Mouse (Mus musculus) stomach, postnatal 0 days (tissue): Measurements from ENCODE around the gene Tdp1. TPM values are rescaled to one million over a fixed set of nuclear protein-coding genes. Genes with fewer than 3 reads are reported as not detected.
A peak's percentile ranks its signal among the peaks of the same experiment; 100 is the strongest.

Experiments used
- ATAC-seq: fragments of 200-750 bp; cut with Nextera tagmentation; 2 replicates; pipeline ENCODE4 v1.8.0; 2017; ENCODE audit not compliant: low FRiP score, low TSS enrichment
- DNase-seq: peaks from one replicate; pipeline ENCODE4 v3.0.0-alpha.2; 2016; ENCODE audit warnings: low spot score
- H3K27ac ChIP-seq: fragments of 300-500 bp; sonication (generic); replicated peaks from 2 replicates; pipeline ENCODE4 v1.5.1; 2014; ENCODE audit warnings: mild to moderate bottlenecking, control low read depth
- H3K27me3 ChIP-seq: fragments of 300-500 bp; sonication (generic); 2 replicates; pipeline ENCODE4 v1.6.1; 2014; ENCODE audit warnings: low read length; ENCODE audit not compliant: control insufficient read depth, insufficient read depth
- H3K36me3 ChIP-seq: fragments of 300-500 bp; sonication (generic); 2 replicates; pipeline ENCODE4 v1.6.1; 2014; ENCODE audit warnings: low read length, mixed read lengths; ENCODE audit not compliant: control insufficient read depth, insufficient read depth
- H3K4me1 ChIP-seq: fragments of 300-500 bp; sonication (generic); replicated peaks from 2 replicates; pipeline ENCODE4 v1.6.1; 2014; ENCODE audit warnings: antibody characterized with exemption; ENCODE audit not compliant: control insufficient read depth, insufficient read depth
- H3K4me2 ChIP-seq: fragments of 300-500 bp; sonication (generic); replicated peaks from 2 replicates; pipeline ENCODE4 v1.6.1; 2014; ENCODE audit warnings: low read depth, mild to moderate bottlenecking, control low read depth, moderate library complexity
- H3K4me3 ChIP-seq: fragments of 300-500 bp; sonication (generic); 2 replicates; pipeline ENCODE4 v1.5.1; 2014; ENCODE audit warnings: low read depth, low read length, control low read depth
- H3K9ac ChIP-seq: fragments of 300-500 bp; sonication (generic); 2 replicates; pipeline ENCODE4 v1.6.1; 2014; ENCODE audit warnings: mild to moderate bottlenecking, low read length, control low read depth, mixed read lengths
- H3K9me3 ChIP-seq: fragments of 300-500 bp; sonication (generic); 2 replicates; pipeline ENCODE4 v1.6.1; 2016; ENCODE audit warnings: low read length; ENCODE audit not compliant: control insufficient read depth
- CTCF ChIP-seq: IDR thresholded peaks from 2 replicates; pipeline ENCODE4 v1.5.1; 2016; ENCODE audit warnings: antibody characterized with exemption, low read depth, mild to moderate bottlenecking, moderate library complexity
- EP300 ChIP-seq: optimal IDR thresholded peaks from 2 replicates; pipeline ENCODE3; 2016; ENCODE audit warnings: antibody characterized with exemption
- WGBS: fragments of 180-500 bp; shearing (Covaris S2); extraction: QIAGEN DNeasy Blood & Tissue Kit; methylation state at CpG from one replicate; pipeline ENCODE4 v1.1.7; 2014; 5-methylcytosine and 5-hydroxymethylcytosine counted together
- polyA plus RNA-seq: library from polyadenylated mRNA; unstranded; fragments of >200 nt; fragmentation: Nextera tagmentation; extraction: Ambion mirVana; gene quantifications from 2 replicates; pipeline ENCODE4 v1.2.1, GENCODE M21; 2015

Tdp1 gene
- polyA plus RNA-seq, 1 experiment from 2014 or later: 12.9 TPM

GRCm38 (mm10) chr12:99844951-99845350 is 39.4 kb upstream of the Tdp1 start:
- no peak overlapping the region for H3K9ac ChIP-seq
- no peaks in the 10 kb centered on the region for H3K36me3 ChIP-seq
- ATAC-seq: no peak
- H3K4me2 ChIP-seq: no peak overlapping the region
- WGBS: 87% methylated on average over 8 of the region's 8 CpGs
- no peaks in the 10 kb centered on the region for H3K27me3 ChIP-seq
- H3K9me3 ChIP-seq: no peaks in the 10 kb centered on the region
- no peak overlapping the region for H3K4me3 ChIP-seq
- DNase-seq: no peak
- H3K4me1 ChIP-seq: no peaks in the 10 kb centered on the region
- no peak overlapping the region for H3K27ac ChIP-seq
- TF ChIP-seq EP300: no peak
- no peak for TF ChIP-seq CTCF

DNA sequence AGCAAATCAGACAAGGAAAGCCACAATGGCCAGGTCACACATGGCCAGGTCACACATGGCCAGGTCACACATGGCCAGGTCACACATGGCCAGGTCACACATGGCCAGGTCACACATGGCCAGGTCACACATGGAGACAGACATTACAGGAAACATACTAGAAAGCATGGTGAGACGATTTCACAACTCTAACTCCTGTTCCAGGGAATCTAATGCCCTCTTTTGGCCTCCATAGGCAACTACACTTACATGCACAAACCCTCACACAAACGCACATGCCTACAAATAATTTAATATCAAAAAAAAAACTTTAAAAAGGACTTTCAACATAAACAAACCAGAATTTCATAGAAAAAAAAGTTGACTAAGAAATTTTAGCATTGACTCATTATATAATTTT is 34.3 kb upstream of the Tdp1 start:
- H3K27ac ChIP-seq: no peak overlapping the region
- TF ChIP-seq CTCF (peak; percentile 21; the same call in 1 of the 2 replicates), EP300 (no peak)
- WGBS: 92% methylated on average over 2 of the region's 2 CpGs

DNA sequence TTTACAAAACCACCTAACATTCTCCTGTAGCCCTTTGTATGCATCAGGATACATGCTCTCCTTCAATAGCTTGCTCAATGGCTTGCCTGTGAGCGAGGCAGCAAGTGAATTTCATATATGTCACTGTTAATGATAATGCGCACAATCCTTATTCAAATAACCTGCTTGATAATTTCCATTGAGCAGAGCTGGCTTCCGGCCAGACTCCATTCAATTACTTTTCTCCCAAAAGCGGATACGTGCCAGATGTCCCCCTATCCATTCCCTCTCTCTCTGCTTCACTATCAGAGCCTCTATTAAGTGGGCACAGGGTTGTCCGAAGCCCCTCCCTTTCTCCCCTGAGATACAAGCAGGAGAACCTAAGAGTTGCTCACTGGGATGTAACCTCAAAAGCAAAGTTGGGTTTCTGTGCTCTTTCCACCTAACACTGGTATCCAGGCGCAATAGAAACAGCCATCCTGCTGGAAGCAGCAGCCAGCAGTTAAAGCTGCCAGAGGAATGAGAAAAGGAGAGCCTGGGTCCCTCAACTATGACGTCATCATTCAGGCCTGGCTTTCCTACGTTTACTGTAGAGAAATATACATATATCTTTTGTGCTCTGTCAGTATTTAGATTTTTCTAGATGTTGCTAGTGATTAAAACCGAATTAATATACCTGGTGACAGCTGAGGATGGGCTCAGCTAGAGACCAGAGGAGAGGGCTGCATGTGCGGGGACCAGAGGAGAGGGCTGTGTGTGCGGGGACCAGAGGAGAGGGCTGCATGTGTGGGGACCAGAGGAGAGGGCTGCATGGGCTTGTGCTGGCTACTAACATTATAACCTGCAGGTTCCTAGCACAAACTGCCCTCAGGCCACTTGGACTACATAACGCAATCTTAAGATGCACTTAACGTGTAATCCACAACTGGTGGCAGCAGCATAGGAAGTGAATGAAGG is 30.7 kb upstream of the Tdp1 start:
- Histone ChIP-seq H3K4me1 (no peaks in the 10 kb centered on the region), H3K4me3 (no peak overlapping the region), H3K27me3 (no peaks in the 10 kb centered on the region), H3K9me3 (no peaks in the 10 kb centered on the region), H3K9ac (no peak overlapping the region), H3K4me2 (no peak overlapping the region), H3K27ac (no peak overlapping the region), H3K36me3 (no peaks in the 10 kb centered on the region)
- no peak for ATAC-seq
- 61% methylated on average over 14 of the region's 14 CpGs for WGBS
- DNase-seq: no peak
- TF ChIP-seq EP300: no peak
- TF ChIP-seq CTCF: no peak

More for the DNA sequence above, 34.3 kb upstream of the Tdp1 start:
- H3K4me1 ChIP-seq: no peaks in the 10 kb centered on the region
- no peaks in the 10 kb centered on the region for H3K36me3 ChIP-seq
- ATAC-seq: no peak
- H3K9ac ChIP-seq: no peak overlapping the region
- no peaks in the 10 kb centered on the region for H3K9me3 ChIP-seq
- no peak for DNase-seq
- H3K4me2 ChIP-seq: no peak overlapping the region
- H3K4me3 ChIP-seq: no peak overlapping the region
- no peaks in the 10 kb centered on the region for H3K27me3 ChIP-seq

- H3K4me2 ChIP-seq: no peak overlapping the region
- ATAC-seq (no peak), DNase-seq (no peak)
- H3K27ac ChIP-seq: no peak overlapping the region
- H3K27me3 ChIP-seq: no peaks in the 10 kb centered on the region
- no peaks in the 10 kb centered on the region for H3K36me3 ChIP-seq
- no peak overlapping the region for H3K4me3 ChIP-seq
- TF ChIP-seq CTCF (no peak), EP300 (no peak)
- H3K9ac ChIP-seq: no peak overlapping the region
- 49% methylated on average over 9 of the region's 9 CpGs for WGBS
- H3K4me1 ChIP-seq: no peaks in the 10 kb centered on the region
- no peaks in the 10 kb centered on the region for H3K9me3 ChIP-seq
Observed at GRCm38 (mm10) chr12:99856011-99856410, 28.3 kb upstream of the Tdp1 start.

GRCm38 (mm10) chr12:99858664-99859063 is 25.7 kb upstream of the Tdp1 start:
- WGBS: 87% methylated on average over 5 of the region's 5 CpGs
- H3K9ac ChIP-seq: no peak overlapping the region
- H3K36me3 ChIP-seq: no peaks in the 10 kb centered on the region
- ATAC-seq: no peak
- H3K4me1 ChIP-seq: no peaks in the 10 kb centered on the region
- no peaks in the 10 kb centered on the region for H3K9me3 ChIP-seq
- no peak overlapping the region for H3K27ac ChIP-seq
- no peak for TF ChIP-seq EP300
- no peak for TF ChIP-seq CTCF
- no peak overlapping the region for H3K4me2 ChIP-seq
- H3K27me3 ChIP-seq: no peaks in the 10 kb centered on the region
- no peak for DNase-seq
- no peak overlapping the region for H3K4me3 ChIP-seq

- no peak overlapping the region for H3K27ac ChIP-seq
- H3K9me3 ChIP-seq: no peaks in the 10 kb centered on the region
- no peaks in the 10 kb centered on the region for H3K36me3 ChIP-seq
- no peaks in the 10 kb centered on the region for H3K4me1 ChIP-seq
- ATAC-seq: no peak
- H3K4me3 ChIP-seq: no peak overlapping the region
- no peak overlapping the region for H3K9ac ChIP-seq
- H3K27me3 ChIP-seq: no peaks in the 10 kb centered on the region
- no peak overlapping the region for H3K4me2 ChIP-seq
- TF ChIP-seq CTCF (no peak), EP300 (no peak)
- DNase-seq: no peak
- WGBS: 78% methylated on average over 3 of the region's 3 CpGs
Observed at GRCm38 (mm10) chr12:99859391-99860100, 24.8 kb upstream of the Tdp1 start.
